Mouse (Mus musculus) T-helper 1 cell (primary cell): Measurements from ENCODE around the gene Zbtb48.

ENCODE experiments used
- in situ Hi-C: fragments of 300-600 bp; cut with MboI, MseI; formaldehyde crosslinking; loops from one replicate; pipeline ENCODE4 v1.15.1; 2025; ENCODE audit warnings: high pct_unique_total_duplicates

The Zbtb48 gene

GRCm38 (mm10) chr4:152027524-152027923 lies at the start of gene Zbtb48:
TSS of gene Zbtb48 (minus strand) at chr4:152027671.
- in situ Hi-C loops = loop anchor here (5.0 kb wide), 1 partner anchor 45 kb away; no protein-coding TSS in a partner anchor

GRCm38 (mm10) chr4:152077191-152077590 lies 49.7 kb upstream of the Zbtb48 start:
- in situ Hi-C loops = no loop called here

- in situ Hi-C loops = no loop called here
Observed at GRCm38 (mm10) chr4:152074548-152074947, 47.1 kb upstream of the Zbtb48 start.

- in situ Hi-C loops = no loop called here
Observed at GRCm38 (mm10) chr4:152073715-152074114, 46.2 kb upstream of the Zbtb48 start.

- in situ Hi-C loops = no loop called here
Observed at GRCm38 (mm10) chr4:152072655-152073054, 45.2 kb upstream of the Zbtb48 start.

- in situ Hi-C loops = no loop called here
Observed at GRCm38 (mm10) chr4:152072121-152072601, 44.7 kb upstream of the Zbtb48 start, which contains the start of gene Plekhg5. TSS of gene Plekhg5 (plus strand) at chr4:152072498.

- in situ Hi-C loops = no loop called here
Observed at GRCm38 (mm10) chr4:152070494-152071396, 43.3 kb upstream of the Zbtb48 start.

GRCm38 (mm10) chr4:152069245-152069644 lies 41.8 kb upstream of the Zbtb48 start:
- in situ Hi-C loops = no loop called here

- in situ Hi-C loops = no loop called here
Observed at GRCm38 (mm10) chr4:152068166-152068724, 40.8 kb upstream of the Zbtb48 start.

- in situ Hi-C loops = no loop called here
Observed at GRCm38 (mm10) chr4:152067280-152067679, 39.8 kb upstream of the Zbtb48 start.

GRCm38 (mm10) chr4:152062390-152063110 lies 35.1 kb upstream of the Zbtb48 start:
- in situ Hi-C loops = no loop called here

- in situ Hi-C loops = no loop called here
Observed at GRCm38 (mm10) chr4:152044609-152045008, 17.1 kb upstream of the Zbtb48 start.

- in situ Hi-C loops = no loop called here
Observed at GRCm38 (mm10) chr4:152043171-152043570, 15.7 kb upstream of the Zbtb48 start.

- in situ Hi-C loops = no loop called here
Observed at GRCm38 (mm10) chr4:152041924-152042641, 14.6 kb upstream of the Zbtb48 start.

GRCm38 (mm10) chr4:152039831-152040310 lies 12.4 kb upstream of the Zbtb48 start:
- in situ Hi-C loops = loop anchor here (5.0 kb wide), 1 partner anchor 77 kb away; the partner anchor contains the start of gene Tnfrsf25

- in situ Hi-C loops = loop anchor here (5.0 kb wide), 1 partner anchor 78 kb away; the partner anchor contains the start of gene Tnfrsf25
Observed at GRCm38 (mm10) chr4:152038985-152039830, 11.7 kb upstream of the Zbtb48 start, which contains the start of gene Nol9. TSS of gene Nol9 (plus strand) at chr4:152039321.

GRCm38 (mm10) chr4:152038225-152038984 lies 10.9 kb upstream of the Zbtb48 start, which contains the start of gene Tas1r1:
TSS of gene Tas1r1 (minus strand) at chr4:152038568.
- in situ Hi-C loops = loop anchor here (5.0 kb wide), 1 partner anchor 79 kb away; the partner anchor contains the start of gene Tnfrsf25

- in situ Hi-C loops = loop anchor here (5.0 kb wide), 1 partner anchor 81 kb away; the partner anchor contains the start of gene Tnfrsf25
Observed at GRCm38 (mm10) chr4:152036464-152036863, 9.0 kb upstream of the Zbtb48 start.

- in situ Hi-C loops = loop anchor here (5.0 kb wide), 1 partner anchor 96 kb away; no protein-coding TSS in a partner anchor
Observed at GRCm38 (mm10) chr4:152032922-152033321, 5.5 kb upstream of the Zbtb48 start.
